Mouse (Mus musculus) myocyte (in vitro differentiated cells): Measurements from ENCODE around the gene Fkbp8. TPM values are rescaled to one million over a fixed set of nuclear protein-coding genes. Genes with fewer than 3 reads are reported as not detected.

Experiments used
- H3K27me3 ChIP-seq: one replicate; pipeline ENCODE4 v1.6.1; 2011; ENCODE audit not compliant: control insufficient read depth, insufficient read depth, insufficient read length
- H3K36me3 ChIP-seq: one replicate; pipeline ENCODE4 v1.6.1; 2011; ENCODE audit not compliant: control insufficient read depth, insufficient read depth
- H3K4me2 ChIP-seq: one replicate; pipeline ENCODE4 v1.6.1; 2011; ENCODE audit warnings: low read depth, control low read depth
- H3K4me3 ChIP-seq: one replicate; pipeline ENCODE4 v1.5.1; 2011; ENCODE audit warnings: mild to moderate bottlenecking, control low read depth, moderate library complexity
- H3K79me2 ChIP-seq: one replicate; pipeline ENCODE4 v1.6.1; 2011; ENCODE audit not compliant: control insufficient read depth, insufficient read depth
- H3ac ChIP-seq: one replicate; pipeline ENCODE4 v1.6.1; 2011; ENCODE audit not compliant: control insufficient read depth, insufficient read length
- CEBPB ChIP-seq: IDR thresholded peaks from 2 replicates; pipeline ENCODE4 v1.6.1; 2011; ENCODE audit warnings: mild to moderate bottlenecking, moderate library complexity; ENCODE audit not compliant: poor library complexity, insufficient read depth, severe bottlenecking
- E2F4 ChIP-seq: IDR thresholded peaks from one replicate; pipeline ENCODE4 v1.6.1; 2011; ENCODE audit warnings: mild to moderate bottlenecking, control low read depth, moderate library complexity; ENCODE audit not compliant: insufficient read depth
- MAX ChIP-seq: IDR thresholded peaks from one replicate; pipeline ENCODE4 v1.6.1; 2011; ENCODE audit warnings: low read depth, mild to moderate bottlenecking, control low read depth
- MYOD1 ChIP-seq, 3 experiments: IDR thresholded peaks; one replicate each; pipeline ENCODE4 v1.6.1; 2011; ENCODE audit warnings: control low read depth in 2 of 3, low read depth in 2 of 3, mild to moderate bottlenecking in 2 of 3, moderate library complexity in 1 of 3; ENCODE audit not compliant: insufficient read length in 2 of 3, control insufficient read depth in 1 of 3
- MYOG ChIP-seq, 3 experiments: IDR thresholded peaks; one replicate each; pipeline ENCODE4 v1.6.1; 2011; ENCODE audit warnings: control low read depth in 2 of 3, low read depth in 2 of 3, mild to moderate bottlenecking in 2 of 3; ENCODE audit not compliant: insufficient read length in 2 of 3, control insufficient read depth in 1 of 3, insufficient read depth in 1 of 3
- POLR2A ChIP-seq: IDR thresholded peaks from one replicate; pipeline ENCODE4 v1.6.1; 2011; ENCODE audit warnings: low read depth, mild to moderate bottlenecking, control low read depth, moderate library complexity; ENCODE audit not compliant: insufficient read length
- POLR2AphosphoS2 ChIP-seq: IDR thresholded peaks from one replicate; pipeline ENCODE4 v1.6.1; 2011; ENCODE audit warnings: low read depth, control low read depth; ENCODE audit not compliant: insufficient read length
- REST ChIP-seq: IDR thresholded peaks from one replicate; pipeline ENCODE4 v1.6.1; 2011; ENCODE audit warnings: mild to moderate bottlenecking, control low read depth, moderate library complexity; ENCODE audit not compliant: insufficient read depth, insufficient read length
- SRF ChIP-seq: IDR thresholded peaks from one replicate; pipeline ENCODE4 v1.6.1; 2011; ENCODE audit warnings: low read depth; ENCODE audit not compliant: control insufficient read depth, insufficient read length
- TCF12 ChIP-seq: IDR thresholded peaks from one replicate; pipeline ENCODE4 v1.6.1; 2011; ENCODE audit warnings: mild to moderate bottlenecking, control low read depth; ENCODE audit not compliant: poor library complexity, insufficient read depth, severe bottlenecking
- TCF3 ChIP-seq: IDR thresholded peaks from one replicate; pipeline ENCODE4 v1.6.1; 2011; ENCODE audit warnings: low read depth, control low read depth; ENCODE audit not compliant: insufficient read length
- USF1 ChIP-seq: IDR thresholded peaks from one replicate; pipeline ENCODE4 v1.6.1; 2011; ENCODE audit warnings: low read depth, mild to moderate bottlenecking, control low read depth, moderate library complexity
- polyA plus RNA-seq: library from polyadenylated mRNA; unstranded; fragments of >200 nt; fragmentation: generic; extraction: Trizol; gene quantifications from one replicate; pipeline ENCODE4 v1.2.1, GENCODE M21; 2012; ENCODE audit warnings: missing spikeins

Fkbp8 gene
- polyA plus RNA-seq, 1 experiment = 329 TPM

GRCm38 (mm10) chr8:70577207-70577606 is 49.7 kb downstream of the Fkbp8 start:
- no peak overlapping the region for H3ac ChIP-seq
- peaks cover 4% of the 10 kb centered on the region for H3K79me2 ChIP-seq
- TF ChIP-seq REST (no peak), USF1 (no peak), E2F4 (no peak), SRF (no peak), MAX (no peak), POLR2AphosphoS2 (no peak), POLR2A (no peak), CEBPB (no peak), MYOG (IDR thresholded peaks at IDR 0.05; ENCODE audit: control insufficient read depth in 1 of 3, insufficient read depth in 1 of 3, insufficient read length in 2 of 3, low read depth in 2 of 3) (no peak), TCF3 (no peak), TCF12 (no peak)
- H3K27me3 ChIP-seq = no peaks in the 10 kb centered on the region
- peaks cover 6% of the 10 kb centered on the region for H3K36me3 ChIP-seq
- H3K4me2 ChIP-seq = no peak overlapping the region
- no peak overlapping the region for H3K4me3 ChIP-seq

GRCm38 (mm10) chr8:70583476-70584387 is 56.2 kb downstream of the Fkbp8 start:
- Histone ChIP-seq H3K79me2 (no peaks in the 10 kb centered on the region), H3ac (no peak overlapping the region), H3K4me2 (no peak overlapping the region), H3K4me3 (no peak overlapping the region), H3K27me3 (no peaks in the 10 kb centered on the region), H3K36me3 (peaks cover 12% of the 10 kb centered on the region)
- TF ChIP-seq SRF (no peak), E2F4 (no peak), CEBPB (no peak), POLR2AphosphoS2 (no peak), TCF12 (no peak)

DNA sequence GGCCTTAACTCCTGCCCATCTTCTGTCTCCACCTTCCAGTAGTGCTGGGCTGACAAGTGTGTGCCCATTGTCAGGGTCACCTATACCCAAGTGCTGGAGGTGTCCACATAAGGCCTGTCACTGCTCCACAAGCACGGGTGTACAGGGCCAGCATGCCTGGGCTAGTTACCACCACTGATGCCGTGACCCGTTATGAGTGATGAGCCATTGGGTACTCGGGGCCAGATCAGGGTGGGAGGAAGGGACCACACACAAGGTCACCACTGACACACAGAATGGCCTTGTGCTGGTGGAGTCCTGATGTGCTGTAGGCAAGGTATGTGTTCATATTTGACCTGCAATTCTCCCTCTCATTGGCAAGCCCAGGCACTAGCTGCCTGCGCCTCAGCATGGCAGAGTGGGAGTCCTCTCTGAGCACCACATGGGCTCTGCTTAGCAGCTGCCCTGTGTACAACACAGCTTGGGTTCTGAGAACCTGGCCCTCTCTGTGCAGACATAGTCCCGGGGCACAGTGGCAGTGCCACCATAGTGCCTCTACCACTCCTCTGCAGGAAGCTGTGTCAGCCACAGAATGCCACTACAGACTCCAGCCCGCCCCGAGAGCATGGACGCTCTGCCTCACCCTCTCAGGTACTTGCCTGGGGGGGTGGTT is 57.2 kb downstream of the Fkbp8 start:
- Histone ChIP-seq H3ac (no peak overlapping the region), H3K4me2 (no peak overlapping the region), H3K36me3 (peaks cover 12% of the 10 kb centered on the region), H3K4me3 (no peak overlapping the region), H3K27me3 (no peaks in the 10 kb centered on the region), H3K79me2 (no peaks in the 10 kb centered on the region)
- TF ChIP-seq E2F4 = no peak
- TF ChIP-seq POLR2AphosphoS2 = no peak
- TF ChIP-seq USF1 = no peak
- no peak for TF ChIP-seq POLR2A
- no peak for TF ChIP-seq MYOD1 (IDR thresholded peaks at IDR 0.05; ENCODE audit: control insufficient read depth in 1 of 3, insufficient read length in 2 of 3, low read depth in 2 of 3)
- TF ChIP-seq TCF3 = no peak
- TF ChIP-seq CEBPB = no peak
- TF ChIP-seq MYOG (IDR thresholded peaks at IDR 0.05; ENCODE audit: control insufficient read depth in 1 of 3, insufficient read depth in 1 of 3, insufficient read length in 2 of 3, low read depth in 2 of 3) = no peak
- no peak for TF ChIP-seq MAX
- TF ChIP-seq REST = no peak
- no peak for TF ChIP-seq TCF12
- no peak for TF ChIP-seq SRF

Other genes with a start within 250 kb of the Fkbp8 start
- 43.6 TPM for gene Homer3, start 244.9 kb upstream of the Fkbp8 start, polyA plus RNA-seq
- gene Ddx49, start 225.2 kb upstream of the Fkbp8 start, polyA plus RNA-seq = 106 TPM
- gene Cope, start 225.2 kb upstream of the Fkbp8 start, polyA plus RNA-seq = 236 TPM
- gene Cers1, start 211.9 kb upstream of the Fkbp8 start, polyA plus RNA-seq = 4.4 TPM
- gene Gdf1, start 197.9 kb upstream of the Fkbp8 start, polyA plus RNA-seq = 2.6 TPM
- gene Upf1, start 174.4 kb upstream of the Fkbp8 start, polyA plus RNA-seq = 35.8 TPM
- 0.05 TPM for gene Comp, start 154.2 kb upstream of the Fkbp8 start, polyA plus RNA-seq
- gene Crtc1, start 88.1 kb upstream of the Fkbp8 start, polyA plus RNA-seq = 9.6 TPM
- 32.5 TPM for gene Klhl26, start 50.8 kb upstream of the Fkbp8 start, polyA plus RNA-seq
- gene Tmem59l, start 40.4 kb upstream of the Fkbp8 start, polyA plus RNA-seq = 0.04 TPM
- 99.1 TPM for gene Crlf1, start 34.6 kb upstream of the Fkbp8 start, polyA plus RNA-seq
- 259 TPM for gene Rex1bd, start 21.0 kb upstream of the Fkbp8 start, polyA plus RNA-seq
- 2,253 TPM for gene Uba52, start 16.9 kb upstream of the Fkbp8 start, polyA plus RNA-seq
- gene Kxd1, start 232 bp downstream of the Fkbp8 start, polyA plus RNA-seq = 73.8 TPM
- gene Ell, start 11.7 kb downstream of the Fkbp8 start, polyA plus RNA-seq = 12.7 TPM
- gene Isyna1, start 66.6 kb downstream of the Fkbp8 start, polyA plus RNA-seq = 40.4 TPM
- gene Ssbp4, start 81.1 kb downstream of the Fkbp8 start, polyA plus RNA-seq = 133 TPM
- not detected for gene Lrrc25, start 88.4 kb downstream of the Fkbp8 start, polyA plus RNA-seq
- 54.1 TPM for gene Gdf15, start 104.7 kb downstream of the Fkbp8 start, polyA plus RNA-seq
- gene Pgpep1, start 132.7 kb downstream of the Fkbp8 start, polyA plus RNA-seq = 38.5 TPM
- 178 TPM for gene Lsm4, start 145.5 kb downstream of the Fkbp8 start, polyA plus RNA-seq
- gene Jund, start 171.2 kb downstream of the Fkbp8 start, polyA plus RNA-seq = 246 TPM
- 0.02 TPM for gene Iqcn, start 175.7 kb downstream of the Fkbp8 start, polyA plus RNA-seq
- gene Gm3336, start 190.8 kb downstream of the Fkbp8 start, polyA plus RNA-seq = 0.23 TPM
- gene Pde4c, start 196.0 kb downstream of the Fkbp8 start, polyA plus RNA-seq = 0.10 TPM
- 34.9 TPM for gene Rab3a, start 227.0 kb downstream of the Fkbp8 start, polyA plus RNA-seq
- 73.0 TPM for gene Mpv17l2, start 233.2 kb downstream of the Fkbp8 start, polyA plus RNA-seq
- gene Pik3r2, start 249.0 kb downstream of the Fkbp8 start, polyA plus RNA-seq = 130 TPM